Mouse (Mus musculus) neural tube, embryonic 14.5 days (tissue): ENCODE data around the gene Larp6. TPM values are rescaled to one million over a fixed set of nuclear protein-coding genes. Genes with fewer than 3 reads are reported as not detected.

Experiments used
- ATAC-seq: fragments of 200-750 bp; cut with Nextera tagmentation; 2 replicates; pipeline ENCODE4 v1.8.0; 2017; ENCODE audit warnings: low read depth, mild to moderate bottlenecking, moderate TSS enrichment, moderate library complexity
- H3K27ac ChIP-seq: fragments of 300-500 bp; sonication (generic); 2 replicates; pipeline ENCODE4 v1.5.1; 2014; ENCODE audit warnings: low read depth, mild to moderate bottlenecking, control low read depth, low read length, moderate library complexity, mixed read lengths
- H3K27me3 ChIP-seq: fragments of 300-500 bp; sonication (generic); 2 replicates; pipeline ENCODE4 v1.6.1; 2014; ENCODE audit warnings: low read length; ENCODE audit not compliant: control insufficient read depth, insufficient read depth
- H3K36me3 ChIP-seq: fragments of 300-500 bp; sonication (generic); 2 replicates; pipeline ENCODE4 v1.6.1; 2014; ENCODE audit warnings: low read length, mixed read lengths; ENCODE audit not compliant: control insufficient read depth, insufficient read depth
- H3K4me1 ChIP-seq: fragments of 300-500 bp; sonication (generic); 2 replicates; pipeline ENCODE4 v1.6.1; 2014; ENCODE audit warnings: low read length; ENCODE audit not compliant: control insufficient read depth, insufficient read depth
- H3K4me2 ChIP-seq: fragments of 300-500 bp; sonication (generic); 2 replicates; pipeline ENCODE4 v1.6.1; 2014; ENCODE audit warnings: mild to moderate bottlenecking, low read depth, low read length, control low read depth
- H3K4me3 ChIP-seq: fragments of 300-500 bp; sonication (generic); 2 replicates; pipeline ENCODE4 v1.5.1; 2014; ENCODE audit warnings: low read depth, low read length, control low read depth, mixed read lengths
- H3K9ac ChIP-seq: fragments of 300-500 bp; sonication (generic); replicated peaks from 2 replicates; pipeline ENCODE4 v1.6.1; 2014; ENCODE audit warnings: low read depth, mild to moderate bottlenecking, control low read depth, low read length, mixed read lengths
- H3K9me3 ChIP-seq: fragments of 300-500 bp; sonication (generic); 2 replicates; pipeline ENCODE4 v1.6.1; 2016; ENCODE audit warnings: low read length; ENCODE audit not compliant: control insufficient read depth
- WGBS: fragments of 180-500 bp; shearing (Covaris S2); extraction: QIAGEN DNeasy Blood & Tissue Kit; methylation state at CpG from one replicate; pipeline ENCODE4 v1.1.7; 2014; 5-methylcytosine and 5-hydroxymethylcytosine counted together
- polyA plus RNA-seq: library from polyadenylated mRNA; unstranded; fragments of >200 nt; fragmentation: Nextera tagmentation; extraction: Ambion mirVana; gene quantifications from 2 replicates; pipeline ENCODE4 v1.2.1, GENCODE M21; 2014

Larp6 gene
- 18.2 and 22.4 TPM in 2 replicates for polyA plus RNA-seq

DNA sequence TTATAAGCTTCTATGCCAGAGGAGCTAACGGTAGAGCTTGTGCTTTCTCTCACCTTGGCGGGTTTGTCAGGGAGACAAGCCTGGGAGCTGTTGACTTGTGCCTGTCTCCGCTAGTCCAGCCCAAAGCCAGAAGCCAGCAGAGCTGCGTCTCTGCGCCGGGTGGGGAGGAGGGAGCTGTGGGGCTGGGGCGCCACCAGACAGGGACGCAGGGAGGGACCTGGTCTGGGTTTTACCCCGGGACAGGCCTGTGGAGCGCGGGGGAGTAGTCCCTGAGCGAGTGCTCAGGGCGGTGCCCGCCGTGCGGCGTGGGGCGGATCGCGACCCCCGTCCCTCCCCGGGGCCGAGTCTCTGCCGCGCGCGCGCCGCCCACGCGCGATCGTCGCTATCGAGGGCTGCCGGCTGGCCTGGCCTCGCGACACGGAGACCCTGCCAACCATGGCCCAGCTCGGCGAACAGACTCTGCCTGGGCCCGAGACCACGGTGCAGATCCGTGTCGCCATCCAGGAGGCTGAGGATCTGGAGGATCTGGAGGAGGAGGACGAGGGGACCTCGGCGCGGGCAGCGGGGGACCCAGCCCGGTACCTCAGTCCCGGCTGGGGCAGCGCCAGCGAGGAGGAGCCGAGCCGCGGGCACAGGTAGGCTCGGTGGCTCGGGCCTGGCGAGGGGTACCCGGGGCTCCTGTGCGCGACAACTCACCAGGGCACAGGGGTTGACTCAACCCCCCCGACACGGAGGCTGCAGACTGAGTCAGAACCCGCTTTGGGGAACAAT is at the start of gene Larp6:
Gene Larp6 (plus strand): TSS at position 219 of the 771 bp plus-strand sequence.
- Histone ChIP-seq H3K9me3 (no peaks in the 10 kb centered on the region), H3K4me2 (peak within 1 kb of the TSS; percentile 93), H3K4me3 (peak within 1 kb of the TSS; percentile 61), H3K9ac (peak within 1 kb of the TSS; percentile 86), H3K36me3 (no peaks in the 10 kb centered on the region), H3K4me1 (no peaks in the 10 kb centered on the region), H3K27ac (peak within 1 kb of the TSS; percentile 48), H3K27me3 (no peaks in the 10 kb centered on the region)
- ATAC-seq = peak; percentile 71
- 1% methylated on average over 58 of the region's 66 CpGs for WGBS

DNA sequence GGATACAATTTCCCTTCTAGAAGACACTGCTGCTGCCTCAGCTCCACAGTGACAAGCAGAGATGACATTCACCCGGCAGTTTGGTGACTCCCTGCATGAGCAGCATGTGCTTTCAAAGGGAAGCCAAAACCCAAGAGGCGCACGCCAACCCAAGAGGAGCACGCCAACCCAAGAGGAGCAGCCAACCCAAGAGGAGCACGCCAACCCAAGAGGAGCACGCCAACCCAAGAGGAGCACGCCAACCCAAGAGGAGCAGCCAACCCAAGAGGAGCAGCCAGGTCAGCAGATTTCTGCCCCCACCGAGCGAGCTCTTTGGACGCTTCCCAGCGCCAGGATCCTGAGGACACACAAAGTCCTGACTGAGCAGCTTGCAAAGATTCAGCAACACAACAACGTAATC is 48.4 kb upstream of the Larp6 start:
- H3K27me3 ChIP-seq = no peaks in the 10 kb centered on the region
- H3K4me1 ChIP-seq = no peaks in the 10 kb centered on the region
- H3K9me3 ChIP-seq = no peaks in the 10 kb centered on the region
- H3K27ac ChIP-seq = no peak overlapping the region
- no peak for ATAC-seq
- no peak overlapping the region for H3K4me2 ChIP-seq
- H3K4me3 ChIP-seq = no peak overlapping the region
- WGBS = 97% methylated on average over 12 of the region's 12 CpGs
- H3K9ac ChIP-seq = no peak overlapping the region
- H3K36me3 ChIP-seq = peaks cover 30% of the 10 kb centered on the region

DNA sequence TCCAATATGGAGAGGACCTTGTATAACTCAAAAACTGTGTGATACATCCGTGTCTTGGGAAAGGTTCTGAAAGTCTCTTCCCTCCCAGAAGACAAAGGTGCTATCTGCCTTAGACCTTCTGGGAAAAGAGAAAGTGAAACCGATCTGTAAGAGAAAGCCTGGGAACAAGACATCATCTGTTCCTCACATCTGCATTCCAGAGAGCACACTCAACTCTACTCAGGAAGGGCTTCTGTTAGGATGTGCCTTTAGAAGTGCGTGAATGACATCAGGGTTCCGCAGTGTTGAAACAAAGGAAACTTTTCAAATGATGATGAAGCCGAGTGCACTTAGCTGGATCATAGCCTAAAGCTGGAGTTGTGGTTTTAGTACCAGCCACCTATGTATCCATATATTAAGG is 47.9 kb upstream of the Larp6 start:
- H3K36me3 ChIP-seq = peaks cover 33% of the 10 kb centered on the region
- H3K27me3 ChIP-seq = no peaks in the 10 kb centered on the region
- H3K4me1 ChIP-seq = no peaks in the 10 kb centered on the region
- no peak overlapping the region for H3K27ac ChIP-seq
- no peak overlapping the region for H3K9ac ChIP-seq
- 87% methylated on average over 5 of the region's 5 CpGs for WGBS
- no peak overlapping the region for H3K4me3 ChIP-seq
- H3K4me2 ChIP-seq = no peak overlapping the region
- ATAC-seq = no peak
- no peaks in the 10 kb centered on the region for H3K9me3 ChIP-seq

DNA sequence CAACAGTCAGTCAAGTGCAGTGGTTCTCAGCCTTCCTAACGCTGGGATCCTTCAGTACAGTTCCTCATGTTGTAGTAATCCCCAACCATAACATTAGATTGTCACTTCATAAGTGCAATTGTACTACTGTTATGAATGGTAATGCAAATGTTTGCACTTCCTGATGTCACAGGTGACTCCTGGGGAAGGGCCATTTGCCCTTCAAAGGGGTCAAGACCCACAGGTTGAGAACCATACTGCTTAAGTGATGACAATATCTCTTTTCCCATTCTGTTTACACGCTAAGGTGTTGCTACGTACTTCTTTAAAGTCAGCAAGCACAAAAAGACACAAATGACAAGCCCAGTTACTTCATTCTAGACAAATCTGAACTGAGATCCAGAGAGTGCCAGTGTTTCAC is 47.3 kb upstream of the Larp6 start:
- Histone ChIP-seq H3K27ac (no peak overlapping the region), H3K9me3 (no peaks in the 10 kb centered on the region), H3K4me2 (no peak overlapping the region), H3K27me3 (no peaks in the 10 kb centered on the region), H3K36me3 (peaks cover 33% of the 10 kb centered on the region), H3K4me3 (no peak overlapping the region), H3K9ac (no peak overlapping the region), H3K4me1 (no peaks in the 10 kb centered on the region)
- 96% methylated on average over 3 of the region's 3 CpGs for WGBS
- ATAC-seq = no peak

DNA sequence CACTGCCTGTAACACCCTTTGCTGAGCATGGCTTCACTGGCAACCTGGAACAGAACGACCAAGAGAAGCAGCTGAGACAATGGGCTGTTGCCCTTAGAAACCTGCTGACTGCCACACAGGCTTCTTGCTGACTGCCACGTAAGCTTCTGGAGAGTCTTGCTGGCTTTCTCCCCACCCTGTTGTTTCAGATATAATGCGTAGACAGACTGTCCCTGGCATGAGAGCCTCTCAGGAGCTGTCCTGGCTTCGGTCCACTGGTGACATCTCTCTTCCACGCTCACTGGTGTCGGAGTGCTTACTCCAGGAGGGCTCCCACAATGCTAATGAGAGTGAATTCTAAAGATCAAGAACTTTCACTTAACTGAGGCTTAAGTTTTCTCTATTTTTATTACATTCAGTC is 43.9 kb upstream of the Larp6 start:
- Histone ChIP-seq H3K4me2 (no peak overlapping the region), H3K27me3 (no peaks in the 10 kb centered on the region), H3K36me3 (peaks cover 47% of the 10 kb centered on the region), H3K4me3 (no peak overlapping the region), H3K9ac (no peak overlapping the region), H3K9me3 (no peaks in the 10 kb centered on the region), H3K27ac (no peak overlapping the region), H3K4me1 (no peaks in the 10 kb centered on the region)
- 77% methylated on average over 6 of the region's 6 CpGs for WGBS
- ATAC-seq = no peak

DNA sequence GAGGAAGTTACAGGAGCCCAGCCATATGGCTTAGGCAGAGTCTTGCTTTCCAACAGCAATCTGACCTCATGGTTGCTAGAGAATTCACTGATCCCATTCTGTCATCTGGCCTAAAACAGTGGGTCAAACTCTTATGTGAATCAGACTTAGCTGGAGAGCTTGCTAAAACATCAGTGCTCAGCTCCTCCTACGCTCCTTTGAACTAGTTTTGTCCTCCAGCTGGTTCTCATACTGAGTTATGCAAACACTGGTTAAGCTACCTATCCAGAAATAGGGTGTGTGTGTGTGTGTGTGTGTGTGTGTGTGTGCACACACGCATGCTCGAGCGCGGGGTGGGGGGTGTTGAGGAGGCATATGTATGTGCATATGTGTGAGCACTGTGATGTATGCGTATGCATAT is 40.2 kb upstream of the Larp6 start:
- no peak overlapping the region for H3K9ac ChIP-seq
- H3K27me3 ChIP-seq = no peaks in the 10 kb centered on the region
- no peak overlapping the region for H3K27ac ChIP-seq
- WGBS = 98% methylated on average over 6 of the region's 6 CpGs
- no peaks in the 10 kb centered on the region for H3K4me1 ChIP-seq
- peaks cover 44% of the 10 kb centered on the region for H3K36me3 ChIP-seq
- no peak overlapping the region for H3K4me2 ChIP-seq
- no peak for ATAC-seq
- no peaks in the 10 kb centered on the region for H3K9me3 ChIP-seq
- no peak overlapping the region for H3K4me3 ChIP-seq

DNA sequence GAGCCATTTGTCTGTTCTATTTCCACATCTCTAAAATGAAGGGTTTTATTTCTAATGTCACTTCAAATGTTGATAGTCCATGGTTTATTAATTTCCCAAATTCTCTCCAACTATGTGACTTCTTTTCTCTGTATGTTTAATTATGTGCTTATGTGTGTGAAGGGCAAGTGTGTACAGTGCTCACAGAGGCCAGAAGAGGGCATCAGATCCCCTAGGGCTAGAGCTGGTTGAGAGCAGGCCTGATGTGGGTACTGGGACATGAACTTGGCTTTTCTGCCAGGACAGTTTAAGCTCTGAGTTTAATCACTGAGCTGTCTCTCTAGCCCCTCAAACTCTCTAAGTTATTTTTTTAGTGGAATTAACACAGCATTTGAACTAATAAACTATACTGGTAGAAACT is 38.0 kb upstream of the Larp6 start:
- Histone ChIP-seq H3K27me3 (no peaks in the 10 kb centered on the region), H3K9me3 (no peaks in the 10 kb centered on the region), H3K4me2 (no peak overlapping the region), H3K4me1 (no peaks in the 10 kb centered on the region), H3K4me3 (no peak overlapping the region), H3K9ac (no peak overlapping the region), H3K36me3 (peaks cover 44% of the 10 kb centered on the region), H3K27ac (no peak overlapping the region)
- ATAC-seq = no peak

DNA sequence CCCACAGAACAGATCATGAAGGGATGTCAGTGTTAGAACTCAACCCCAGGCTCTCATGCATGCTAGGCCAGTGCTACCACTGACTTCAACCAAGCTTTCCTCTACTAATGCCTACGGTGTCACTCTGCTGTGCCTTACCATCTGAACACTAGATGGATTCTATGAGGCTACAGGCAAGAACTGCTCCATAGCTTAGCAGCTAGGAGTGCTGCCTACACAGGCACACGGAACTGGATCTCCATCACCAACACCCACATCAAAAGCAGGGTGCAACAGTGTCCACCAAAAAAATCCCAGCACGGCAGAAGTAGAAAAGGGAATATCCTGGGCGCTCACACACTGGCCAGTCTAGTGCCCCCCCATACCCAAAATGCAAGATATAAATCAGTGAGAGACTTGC is 36.4 kb upstream of the Larp6 start:
- Histone ChIP-seq H3K4me3 (no peak overlapping the region), H3K9me3 (no peaks in the 10 kb centered on the region), H3K9ac (no peak overlapping the region), H3K4me1 (no peaks in the 10 kb centered on the region), H3K27ac (no peak overlapping the region), H3K4me2 (no peak overlapping the region), H3K27me3 (no peaks in the 10 kb centered on the region), H3K36me3 (peaks cover 48% of the 10 kb centered on the region)
- ATAC-seq = no peak
- WGBS = 96% methylated on average over 4 of the region's 4 CpGs

DNA sequence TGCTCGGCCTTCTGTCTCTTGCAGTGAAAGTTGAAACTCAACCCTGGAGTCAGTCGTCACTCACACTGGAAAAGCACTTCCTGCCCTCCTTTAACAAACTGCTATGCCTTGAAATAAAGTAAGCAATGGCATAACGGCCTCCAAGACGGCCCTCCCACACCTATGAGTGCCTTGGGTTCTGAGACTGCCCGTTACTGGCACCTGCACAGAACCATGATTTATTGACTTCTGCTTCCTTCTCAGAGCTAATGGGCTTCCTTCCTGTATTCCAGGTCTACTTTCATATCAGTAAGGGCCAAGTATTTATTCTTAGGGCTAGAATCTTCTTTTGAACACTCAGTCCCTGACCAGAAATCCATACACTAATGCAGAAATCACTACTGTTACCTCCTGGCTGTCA is 33.9 kb upstream of the Larp6 start:
- peaks cover 44% of the 10 kb centered on the region for H3K36me3 ChIP-seq
- no peak overlapping the region for H3K4me3 ChIP-seq
- no peak overlapping the region for H3K4me2 ChIP-seq
- no peaks in the 10 kb centered on the region for H3K9me3 ChIP-seq
- no peaks in the 10 kb centered on the region for H3K4me1 ChIP-seq
- WGBS = 82% methylated on average over 5 of the region's 5 CpGs
- no peak overlapping the region for H3K9ac ChIP-seq
- H3K27ac ChIP-seq = no peak overlapping the region
- ATAC-seq = no peak
- no peaks in the 10 kb centered on the region for H3K27me3 ChIP-seq
